9 mouse cellular contexts compared by ENCODE assay signal in genomic region chr2:166179457-166180101, GRCm38 (mm10). TPM values are rescaled to one million over a fixed set of nuclear protein-coding genes. Genes with fewer than 3 reads are reported as not detected.
DNase-seq lines count a peak whose midpoint lies in the region; ATAC-seq and TF ChIP-seq lines count a peak whose summit lies in the region.
"Had no signal": no experiment of that assay in that cellular context is flagged by ENCODE, and none has a peak within 500 bp of the region (broad histone marks: within the 10 kb centered on the region; RNA-seq: fewer than 3 reads in every experiment).

No protein-coding gene starts in this region.

- intact Hi-C loops in left cerebral cortex, adult 2 months (cut with DNase I), result no loop called here
- intact Hi-C loops in left cerebral cortex, postnatal 25 days (cut with DNase I), result no loop called here

- H3K27me3 ChIP-seq in embryonic facial prominence, embryonic 15.5 days, result no peaks in the 10 kb centered on the region; the same call in 1 of the 2 replicates
- no peaks in the 10 kb centered on the region for H3K27me3 ChIP-seq in hindbrain, postnatal 0 days (ENCODE audit: insufficient read depth, low read length)
- H3K27me3 ChIP-seq in myocyte (ENCODE audit: control insufficient read depth, insufficient read depth, insufficient read length), result no peaks in the 10 kb centered on the region

- peak; percentile 52 for ATAC-seq in embryonic facial prominence, embryonic 15.5 days (ENCODE audit: insufficient number of reproducible peaks, low FRiP score, low TSS enrichment, low read depth)
- no peak for ATAC-seq in hindbrain, postnatal 0 days
- ATAC-seq in activated CD4-positive, CD25-positive, alpha-beta regulatory T cell, adult 4 months, result no peak
- ATAC-seq: Patski had no signal

- no peak for TF ChIP-seq CTCF in left cerebral cortex, adult 2 months (IDR thresholded peaks at IDR 0.05)
- no peak for TF ChIP-seq CTCF in hindbrain, postnatal 0 days (IDR thresholded peaks at IDR 0.05; ENCODE audit: low read depth)

- DNase-seq in left cerebral cortex, adult 2 months (ENCODE audit: extremely low spot score in 1 of 2, low spot score in 2 of 2), result no peak
- DNase-seq in left cerebral cortex, adult 18-20 months (ENCODE audit: low spot score in 2 of 2), result no peak
- no peak for DNase-seq in hindbrain, postnatal 0 days (ENCODE audit: low spot score)
- no peak for DNase-seq in urinary bladder, postnatal 14 days (ENCODE audit: low spot score)
- DNase-seq in left cerebral cortex, postnatal 25 days (ENCODE audit: low spot score in 2 of 2), result no peak

- 39% methylated on average over 4 of the region's 4 CpGs for WGBS in embryonic facial prominence, embryonic 15.5 days
- WGBS in hindbrain, postnatal 0 days, result 55% methylated on average over 4 of the region's 4 CpGs

- H3K9ac ChIP-seq in embryonic facial prominence, embryonic 15.5 days, result no peak overlapping the region
- no peak overlapping the region for H3K9ac ChIP-seq in hindbrain, postnatal 0 days (replicated peaks; ENCODE audit: low read length)

- no peaks in the 10 kb centered on the region for H3K9me3 ChIP-seq in embryonic facial prominence, embryonic 15.5 days (replicated peaks)
- H3K9me3 ChIP-seq in hindbrain, postnatal 0 days (ENCODE audit: low read length), result no peaks in the 10 kb centered on the region

- TF ChIP-seq POLR2A in myocyte (IDR thresholded peaks at IDR 0.05; ENCODE audit: insufficient read length, low read depth), result no peak

- no peak overlapping the region for H3ac ChIP-seq in myocyte (ENCODE audit: control insufficient read depth, insufficient read length)

- no peaks in the 10 kb centered on the region for H3K79me2 ChIP-seq in myocyte (ENCODE audit: control insufficient read depth, insufficient read depth)

- peak overlapping the region; percentile 25; the same call in 1 of the 2 replicates for H3K27ac ChIP-seq in left cerebral cortex, adult 2 months
- peak overlapping the region; percentile 96 for H3K27ac ChIP-seq in embryonic facial prominence, embryonic 15.5 days (replicated peaks)
- H3K27ac ChIP-seq in hindbrain, postnatal 0 days, result peak overlapping the region; percentile 33; the same call in 1 of the 2 replicates

- H3K36me3 ChIP-seq in embryonic facial prominence, embryonic 15.5 days, result no peaks in the 10 kb centered on the region
- H3K36me3 ChIP-seq in hindbrain, postnatal 0 days (ENCODE audit: insufficient read depth, low read length), result no peaks in the 10 kb centered on the region
- H3K36me3 ChIP-seq in myocyte (ENCODE audit: control insufficient read depth, insufficient read depth), result no peaks in the 10 kb centered on the region

- peaks cover 44% of the 10 kb centered on the region for H3K4me1 ChIP-seq in embryonic facial prominence, embryonic 15.5 days
- peaks cover 7% of the 10 kb centered on the region; the same call in 1 of the 2 replicates for H3K4me1 ChIP-seq in hindbrain, postnatal 0 days (ENCODE audit: insufficient read depth, low read length)

- 0 out of 2 replicates have a peak overlapping the region, but pooled peaks have one; percentile 10 for H3K4me2 ChIP-seq in embryonic facial prominence, embryonic 15.5 days (replicated peaks)
- no peak overlapping the region for H3K4me2 ChIP-seq in hindbrain, postnatal 0 days (ENCODE audit: low read depth, low read length)
- H3K4me2 ChIP-seq in myocyte (ENCODE audit: low read depth), result peak overlapping the region; percentile 56

- no peak overlapping the region for H3K4me3 ChIP-seq in left cerebral cortex, adult 2 months
- no peak overlapping the region for H3K4me3 ChIP-seq in embryonic facial prominence, embryonic 15.5 days (replicated peaks)
- H3K4me3 ChIP-seq in hindbrain, postnatal 0 days (ENCODE audit: low read length), result no peak overlapping the region
- H3K4me3 ChIP-seq in myocyte, result no peak overlapping the region

TF ChIP-seq in myocyte, 11 proteins besides CTCF, POLR2A, EP300 and RAD21:
- TF ChIP-seq USF1 (IDR thresholded peaks at IDR 0.05; ENCODE audit: low read depth) (no peak), MYOG (IDR thresholded peaks at IDR 0.05; ENCODE audit: control insufficient read depth in 1 of 3, insufficient read depth in 1 of 3, insufficient read length in 2 of 3, low read depth in 2 of 3) (peak in 1 of 3 experiments; percentile 20), CEBPB (IDR thresholded peaks at IDR 0.05; ENCODE audit: insufficient read depth, poor library complexity, severe bottlenecking) (no peak), POLR2AphosphoS2 (IDR thresholded peaks at IDR 0.05; ENCODE audit: insufficient read length, low read depth) (no peak), E2F4 (IDR thresholded peaks at IDR 0.05; ENCODE audit: insufficient read depth) (no peak), SRF (IDR thresholded peaks at IDR 0.05; ENCODE audit: control insufficient read depth, insufficient read length, low read depth) (no peak), MYOD1 (IDR thresholded peaks at IDR 0.05; ENCODE audit: control insufficient read depth in 1 of 3, insufficient read length in 2 of 3, low read depth in 2 of 3) (peak in 2 of 3 experiments; percentile 7 to 23), REST (IDR thresholded peaks at IDR 0.05; ENCODE audit: insufficient read depth, insufficient read length) (no peak), TCF12 (IDR thresholded peaks at IDR 0.05; ENCODE audit: insufficient read depth, poor library complexity, severe bottlenecking) (no peak)

RNA-seq across cellular contexts. Expression of gene Sulf2, which starts 24.1 kb away (rescaled TPM):
- 100 to 1,000 TPM; 100 to 102 TPM for total RNA-seq in left cerebral cortex, adult 2 months (2021)
- total RNA-seq in left cerebral cortex, adult 18-20 months (2021), result 10 to 100 TPM; 71.3 to 81.2 TPM
- polyA plus RNA-seq in embryonic facial prominence, embryonic 15.5 days (2015; fragmentation: Nextera tagmentation; extraction: Ambion mirVana), result 116 and 138 TPM in 2 replicates
- 111 and 114 TPM in 2 replicates for total RNA-seq in hindbrain, postnatal 0 days (2014; rRNA removed)
- 71.4 and 81.6 TPM in 2 replicates for polyA plus RNA-seq in hindbrain, postnatal 0 days (2015; fragmentation: Nextera tagmentation; extraction: Ambion mirVana)
- 36.7 TPM for polyA plus RNA-seq in myocyte (2012; fragmentation: generic; extraction: Trizol)
- 100 to 1,000 TPM; 104 to 114 TPM for total RNA-seq in left cerebral cortex, postnatal 25 days (2021)
- 1 to 10 TPM; 1.3 to 1.5 TPM for polyA plus RNA-seq in activated CD4-positive, CD25-positive, alpha-beta regulatory T cell, adult 4 months (2017; shearing (Covaris generic))

Comparison
In these comparisons a context has a peak if more than half of its experiments do, and no peak if none do; other contexts are left out.
1. H3K27ac ChIP-seq: peak in every context shown above with its lines; median percentile 96 in embryonic facial prominence, embryonic 15.5 days; 33 in hindbrain, postnatal 0 days; 25 in left cerebral cortex, adult 2 months.